Mouse (Mus musculus) kidney, embryonic 14.5 days (tissue): ENCODE measurements around the gene Scaf8. TPM values are rescaled to one million over a fixed set of nuclear protein-coding genes. Genes with fewer than 3 reads are reported as not detected.

Source experiments
- ATAC-seq: fragments of 200-750 bp; cut with Nextera tagmentation; 2 replicates; pipeline ENCODE4 v1.8.0; 2017; ENCODE audit warnings: moderate number of reproducible peaks, mild to moderate bottlenecking, moderate TSS enrichment, moderate library complexity; ENCODE audit not compliant: low FRiP score, low TSS enrichment
- H3K27ac ChIP-seq: fragments of 300-500 bp; sonication (generic); 2 replicates; pipeline ENCODE4 v1.5.1; 2014; ENCODE audit warnings: low read depth, mild to moderate bottlenecking, low read length, moderate library complexity, mixed read lengths
- H3K27me3 ChIP-seq: fragments of 300-500 bp; sonication (generic); 2 replicates; pipeline ENCODE4 v1.6.1; 2014; ENCODE audit warnings: mild to moderate bottlenecking, low read length; ENCODE audit not compliant: control insufficient read depth, insufficient read depth
- H3K36me3 ChIP-seq: fragments of 300-500 bp; sonication (generic); 2 replicates; pipeline ENCODE4 v1.6.1; 2014; ENCODE audit warnings: low read length, mixed read lengths; ENCODE audit not compliant: control insufficient read depth, insufficient read depth
- H3K4me1 ChIP-seq: fragments of 300-500 bp; sonication (generic); 2 replicates; pipeline ENCODE4 v1.6.1; 2014; ENCODE audit warnings: low read length, mixed read lengths; ENCODE audit not compliant: control insufficient read depth, insufficient read depth
- H3K4me2 ChIP-seq: fragments of 300-500 bp; sonication (generic); replicated peaks from 2 replicates; pipeline ENCODE4 v1.6.1; 2014; ENCODE audit warnings: low read depth, mild to moderate bottlenecking, low read length
- H3K4me3 ChIP-seq: fragments of 300-500 bp; sonication (generic); 2 replicates; pipeline ENCODE4 v1.5.1; 2014; ENCODE audit warnings: mild to moderate bottlenecking, low read length
- H3K9ac ChIP-seq: fragments of 300-500 bp; sonication (generic); 2 replicates; pipeline ENCODE4 v1.6.1; 2014; ENCODE audit warnings: low read depth, mild to moderate bottlenecking, low read length, moderate library complexity
- H3K9me3 ChIP-seq: fragments of 300-500 bp; sonication (generic); 2 replicates; pipeline ENCODE4 v1.6.1; 2016; ENCODE audit warnings: low read length; ENCODE audit not compliant: control insufficient read depth
- WGBS: fragments of 180-500 bp; shearing (Covaris S2); extraction: QIAGEN DNeasy Blood & Tissue Kit; methylation state at CpG from one replicate; pipeline ENCODE4 v1.1.7; 2014; 5-methylcytosine and 5-hydroxymethylcytosine counted together
- polyA plus RNA-seq: library from polyadenylated mRNA; unstranded; fragments of >200 nt; fragmentation: Nextera tagmentation; extraction: Ambion mirVana; gene quantifications from 2 replicates; pipeline ENCODE4 v1.2.1, GENCODE M21; 2014

Gene Scaf8
- polyA plus RNA-seq, 1 experiment from 2014 or later, result 35.9 TPM

DNA sequence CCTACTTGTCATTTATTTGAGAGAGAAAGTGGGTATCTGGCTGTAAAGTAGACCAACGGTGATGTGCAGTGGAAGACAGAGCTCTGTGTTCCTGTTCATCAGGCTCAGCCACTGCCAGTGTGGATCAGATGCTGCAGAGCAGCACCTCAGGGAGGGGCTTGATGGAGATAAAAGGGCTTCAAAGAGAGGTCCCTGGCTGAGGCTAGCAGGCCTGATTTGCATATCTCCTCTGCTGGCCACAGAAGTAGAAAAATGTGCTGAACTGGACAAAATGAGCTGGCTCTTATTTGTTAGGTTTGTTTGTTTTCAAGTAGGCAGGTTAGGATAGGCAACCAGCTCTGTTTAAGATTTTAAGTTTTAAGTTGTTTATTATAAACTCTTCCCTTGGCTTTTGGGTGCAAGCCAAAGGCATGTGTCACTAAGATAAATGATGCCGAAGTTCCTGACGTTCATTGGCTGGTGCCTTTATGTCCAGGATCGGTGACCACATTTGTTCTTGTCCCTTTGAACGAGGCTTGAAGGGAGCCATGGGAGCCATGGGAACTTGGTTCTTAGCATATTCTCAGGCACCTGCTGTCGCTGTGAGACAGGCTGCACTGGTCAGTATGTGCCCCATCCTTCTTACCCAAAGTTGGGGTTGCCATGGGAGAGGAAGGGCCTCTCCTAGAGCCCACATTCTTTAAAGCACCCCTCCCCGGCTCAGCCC lies 132.0 kb downstream of the Scaf8 start:
- Histone ChIP-seq H3K9me3 (no peaks in the 10 kb centered on the region), H3K36me3 (no peaks in the 10 kb centered on the region), H3K27ac (no peak overlapping the region), H3K27me3 (no peaks in the 10 kb centered on the region), H3K4me2 (no peak overlapping the region), H3K9ac (no peak overlapping the region), H3K4me3 (no peak overlapping the region), H3K4me1 (peaks cover 9% of the 10 kb centered on the region)
- no peak for ATAC-seq
- 39% methylated on average over 7 of the region's 7 CpGs for WGBS

Other genes starting within 250 kb of the Scaf8 start
- gene Tiam2, start 211.6 kb downstream of the Scaf8 start, polyA plus RNA-seq, result 3.0 and 4.5 TPM in 2 replicates